In the genomic region with DNA sequence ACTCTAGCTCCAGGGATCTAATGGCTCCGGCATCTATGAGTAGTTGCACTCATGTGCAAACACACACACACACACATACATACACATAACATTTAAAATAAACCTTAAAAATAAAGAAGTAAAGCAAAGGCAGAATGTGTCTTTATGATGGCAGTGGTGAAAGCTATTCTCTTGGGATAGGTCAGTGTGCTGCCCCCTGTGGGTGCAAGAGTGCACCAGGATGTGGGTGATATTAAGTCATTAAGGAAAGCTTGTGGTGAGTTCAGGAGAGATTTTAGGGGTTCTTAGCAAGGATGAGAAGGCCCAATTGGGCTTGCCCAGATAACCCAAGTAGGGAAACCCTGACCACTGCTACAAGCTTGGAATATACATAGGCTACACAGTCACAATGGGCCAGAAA, we compare ENCODE assay signal across 11 mouse cellular contexts. TPM values are rescaled to one million over a fixed set of nuclear protein-coding genes. Genes with fewer than 3 reads are reported as not detected.
DNase-seq lines count a peak whose midpoint lies in the region; ATAC-seq and TF ChIP-seq lines count a peak whose summit lies in the region.
"Had no signal": no experiment of that assay in that cellular context is flagged by ENCODE, and none has a peak within 500 bp of the region (broad histone marks: within the 10 kb centered on the region; RNA-seq: fewer than 3 reads in every experiment).

No protein-coding gene starts in this region.

- no peak overlapping the region for H3K9ac ChIP-seq in hindbrain, postnatal 0 days (replicated peaks; ENCODE audit: low read length)
- H3K9ac ChIP-seq in hindbrain, embryonic 12.5 days: no peak overlapping the region
- H3K9ac ChIP-seq in lung, postnatal 0 days (replicated peaks; ENCODE audit: low read depth): no peak overlapping the region
- no peak overlapping the region for H3K9ac ChIP-seq in forebrain, embryonic 13.5 days

- no peak for DNase-seq in hindbrain, postnatal 0 days (ENCODE audit: low spot score)
- DNase-seq in lung, postnatal 0 days (ENCODE audit: low spot score): no peak
- DNase-seq in lung, postnatal 25 days (ENCODE audit: low spot score): no peak
- peak; percentile 49 for DNase-seq in R1 (ENCODE audit: low read depth, low spot score)
- DNase-seq in limb, embryonic 10.5 days (ENCODE audit: low spot score): no peak
- DNase-seq: right cerebral cortex, adult 18-20 months had no signal

- TF ChIP-seq CTCF in hindbrain, postnatal 0 days (IDR thresholded peaks at IDR 0.05; ENCODE audit: low read depth): peak; percentile 28
- TF ChIP-seq CTCF in lung, postnatal 0 days (IDR thresholded peaks at IDR 0.05): peak; percentile 63

- ATAC-seq in hindbrain, postnatal 0 days: no peak
- no peak for ATAC-seq in hindbrain, embryonic 12.5 days (ENCODE audit: low FRiP score)
- no peak for ATAC-seq in lung, postnatal 0 days
- ATAC-seq in megakaryocyte, adult 5-6 weeks (ENCODE audit: poor library complexity, severe bottlenecking): peak; percentile 57
- ATAC-seq in forebrain, embryonic 13.5 days: no peak
- ATAC-seq: forebrain, embryonic 14.5 days had no signal

- no peaks in the 10 kb centered on the region for H3K36me3 ChIP-seq in hindbrain, postnatal 0 days (ENCODE audit: insufficient read depth, low read length)
- H3K36me3 ChIP-seq in hindbrain, embryonic 12.5 days: no peaks in the 10 kb centered on the region
- 0 out of 2 replicates have a peak, but pooled peaks cover 5% of the 10 kb centered on the region for H3K36me3 ChIP-seq in lung, postnatal 0 days (ENCODE audit: insufficient read depth, low read length)
- 0 out of 2 replicates have a peak, but pooled peaks cover 3% of the 10 kb centered on the region for H3K36me3 ChIP-seq in forebrain, embryonic 13.5 days (ENCODE audit: poor library complexity, severe bottlenecking)
- H3K36me3 ChIP-seq in limb, embryonic 10.5 days: peaks cover 39% of the 10 kb centered on the region

- no peak overlapping the region for H3K27ac ChIP-seq in hindbrain, postnatal 0 days
- H3K27ac ChIP-seq in hindbrain, embryonic 12.5 days: no peak overlapping the region
- H3K27ac ChIP-seq in lung, postnatal 0 days (ENCODE audit: low read length): no peak overlapping the region
- H3K27ac ChIP-seq in forebrain, embryonic 13.5 days: no peak overlapping the region
- H3K27ac ChIP-seq in limb, embryonic 10.5 days: no peak overlapping the region

- no peaks in the 10 kb centered on the region for H3K9me3 ChIP-seq in hindbrain, postnatal 0 days (ENCODE audit: low read length)
- H3K9me3 ChIP-seq in hindbrain, embryonic 12.5 days (replicated peaks): no peaks in the 10 kb centered on the region
- H3K9me3 ChIP-seq in lung, postnatal 0 days (ENCODE audit: low read length): no peaks in the 10 kb centered on the region
- no peaks in the 10 kb centered on the region for H3K9me3 ChIP-seq in forebrain, embryonic 13.5 days (replicated peaks)
- no peaks in the 10 kb centered on the region for H3K9me3 ChIP-seq in limb, embryonic 10.5 days (replicated peaks)
- H3K9me3 ChIP-seq: G1E had no signal

- no peaks in the 10 kb centered on the region for H3K27me3 ChIP-seq in hindbrain, postnatal 0 days (ENCODE audit: insufficient read depth, low read length)
- H3K27me3 ChIP-seq in hindbrain, embryonic 12.5 days: no peaks in the 10 kb centered on the region
- H3K27me3 ChIP-seq in lung, postnatal 0 days (replicated peaks; ENCODE audit: insufficient read depth, low read length): no peaks in the 10 kb centered on the region
- H3K27me3 ChIP-seq in forebrain, embryonic 13.5 days: no peaks in the 10 kb centered on the region
- no peaks in the 10 kb centered on the region for H3K27me3 ChIP-seq in limb, embryonic 10.5 days (ENCODE audit: low read depth, poor library complexity, severe bottlenecking)

- WGBS in hindbrain, postnatal 0 days: 100% methylated on average over 1 of the region's 1 CpGs
- 97% methylated on average over 1 of the region's 1 CpGs for WGBS in hindbrain, embryonic 12.5 days
- 90% methylated on average over 1 of the region's 1 CpGs for WGBS in lung, postnatal 0 days
- WGBS in forebrain, embryonic 13.5 days: 97% methylated on average over 1 of the region's 1 CpGs
- WGBS in limb, embryonic 10.5 days: 100% methylated on average over 1 of the region's 1 CpGs

- no peak for TF ChIP-seq EP300 in lung, postnatal 0 days (IDR thresholded peaks at IDR 0.05)

- H3K4me2 ChIP-seq in hindbrain, postnatal 0 days (ENCODE audit: low read depth, low read length): no peak overlapping the region
- no peak overlapping the region for H3K4me2 ChIP-seq in hindbrain, embryonic 12.5 days (replicated peaks)
- H3K4me2 ChIP-seq in lung, postnatal 0 days (replicated peaks; ENCODE audit: low read depth, low read length): no peak overlapping the region
- no peak overlapping the region for H3K4me2 ChIP-seq in forebrain, embryonic 13.5 days

- H3K4me3 ChIP-seq in hindbrain, postnatal 0 days (ENCODE audit: low read length): no peak overlapping the region
- H3K4me3 ChIP-seq in hindbrain, embryonic 12.5 days: no peak overlapping the region
- no peak overlapping the region for H3K4me3 ChIP-seq in lung, postnatal 0 days (ENCODE audit: low read depth, low read length)
- H3K4me3 ChIP-seq in forebrain, embryonic 13.5 days: no peak overlapping the region
- no peak overlapping the region for H3K4me3 ChIP-seq in limb, embryonic 10.5 days

- no peaks in the 10 kb centered on the region for H3K4me1 ChIP-seq in hindbrain, postnatal 0 days (ENCODE audit: insufficient read depth, low read length)
- peaks cover 9% of the 10 kb centered on the region for H3K4me1 ChIP-seq in hindbrain, embryonic 12.5 days
- no peaks in the 10 kb centered on the region for H3K4me1 ChIP-seq in lung, postnatal 0 days (ENCODE audit: insufficient read depth, low read depth, low read length)
- peaks cover 7% of the 10 kb centered on the region; the same call in 1 of the 2 replicates for H3K4me1 ChIP-seq in forebrain, embryonic 13.5 days
- peaks cover 4% of the 10 kb centered on the region; the same call in 1 of the 2 replicates for H3K4me1 ChIP-seq in limb, embryonic 10.5 days

RNA-seq across cellular contexts. Expression of a gene that starts 46.0 kb away (rescaled TPM):
- total RNA-seq in hindbrain, postnatal 0 days (2014; rRNA removed): 172 and 178 TPM in 2 replicates
- 300 and 304 TPM in 2 replicates for polyA plus RNA-seq in hindbrain, postnatal 0 days (2015; fragmentation: Nextera tagmentation; extraction: Ambion mirVana)
- polyA plus RNA-seq in hindbrain, embryonic 12.5 days (2016; fragmentation: Nextera tagmentation; extraction: Ambion mirVana): 267 and 272 TPM in 2 replicates
- polyA plus RNA-seq in lung, postnatal 0 days (2015; fragmentation: Nextera tagmentation; extraction: Ambion mirVana): 129 and 135 TPM in 2 replicates
- 193 and 197 TPM in 2 replicates for total RNA-seq in megakaryocyte, adult 5-6 weeks (2015)
- total RNA-seq in megakaryocyte, adult 5-6 weeks (2017): 237 and 268 TPM in 2 replicates
- 348 and 354 TPM in 2 replicates for polyA plus RNA-seq in forebrain, embryonic 13.5 days (2015; fragmentation: Nextera tagmentation; extraction: Ambion mirVana)
- polyA plus RNA-seq in limb, embryonic 10.5 days (2016; fragmentation: Nextera tagmentation; extraction: Ambion mirVana): 340 and 363 TPM in 2 replicates
